Mouse (Mus musculus) liver, adult 2 months (tissue): ENCODE measurements at regions not wholly inside any gene's neighbourhood (a gene's known extent, or its start where the extent isn't known, plus 50 kb on each side); places are given as distances from the start of the nearest gene placed in this dataset.

ENCODE experiments used
- DNase-seq: peaks from one replicate; pipeline ENCODE4 v3.0.0-alpha.2; 2011; ENCODE audit warnings: low read depth, low spot score; ENCODE audit errors: extremely low read depth
- H3K27ac ChIP-seq: fragments of 200-500 bp; replicated peaks from 2 replicates; pipeline ENCODE4 v1.5.1; 2012; ENCODE audit warnings: low read depth, mild to moderate bottlenecking, control low read depth, inconsistent platforms, low read length; ENCODE audit not compliant: insufficient read depth
- H3K27me3 ChIP-seq: fragments of 200-500 bp; 2 replicates; pipeline ENCODE4 v1.6.1; 2012; ENCODE audit warnings: mild to moderate bottlenecking, moderate library complexity, low read length, inconsistent platforms; ENCODE audit not compliant: control insufficient read depth, insufficient read depth
- H3K36me3 ChIP-seq: fragments of 200-500 bp; 2 replicates; pipeline ENCODE4 v1.6.1; 2012; ENCODE audit warnings: low read length, inconsistent platforms; ENCODE audit not compliant: control insufficient read depth, insufficient read depth
- H3K4me1 ChIP-seq: fragments of 200-500 bp; 2 replicates; pipeline ENCODE4 v1.6.1; 2011; ENCODE audit warnings: low read length; ENCODE audit not compliant: control insufficient read depth, insufficient read depth
- H3K4me3 ChIP-seq: fragments of 200-500 bp; 2 replicates; pipeline ENCODE4 v1.5.1; 2011; ENCODE audit warnings: low read depth, mild to moderate bottlenecking, control low read depth, low read length, moderate library complexity; ENCODE audit not compliant: insufficient read depth
- H3K79me2 ChIP-seq: fragments of 200-500 bp; 2 replicates; pipeline ENCODE4 v1.6.1; 2012; ENCODE audit warnings: inconsistent platforms, mild to moderate bottlenecking, low read length, moderate library complexity; ENCODE audit not compliant: control insufficient read depth, insufficient read depth
- H3K9ac ChIP-seq: fragments of 200-500 bp; 2 replicates; pipeline ENCODE4 v1.6.1; 2012; ENCODE audit warnings: low read depth, mild to moderate bottlenecking, control low read depth, inconsistent platforms, low read length
- CTCF ChIP-seq: fragments of 200-500 bp; IDR thresholded peaks from 2 replicates; pipeline ENCODE4 v1.5.1; 2011; ENCODE audit warnings: low read depth, low read length, control low read depth
- POLR2A ChIP-seq: fragments of 200-500 bp; IDR thresholded peaks from 2 replicates; pipeline ENCODE4 v1.6.1; 2011; ENCODE audit warnings: low read length, control low read depth; ENCODE audit not compliant: insufficient read depth; ENCODE audit errors: extremely low read depth
- WGBS: fragments of 180-500 bp; shearing (Covaris S2); methylation state at CpG from one replicate; pipeline ENCODE4 v1.1.7; 2018; 5-methylcytosine and 5-hydroxymethylcytosine counted together

- H3K4me3 ChIP-seq, result no peak overlapping the region
- H3K9ac ChIP-seq, result no peak overlapping the region
- H3K4me1 ChIP-seq, result no peaks in the 10 kb centered on the region; the same call in 1 of the 2 replicates
- no peaks in the 10 kb centered on the region for H3K27me3 ChIP-seq
- 52% methylated on average over 2 of the region's 2 CpGs for WGBS
- TF ChIP-seq POLR2A (no peak), CTCF (no peak)
- H3K79me2 ChIP-seq, result no peaks in the 10 kb centered on the region
- DNase-seq, result no peak
- H3K27ac ChIP-seq, result no peak overlapping the region
- no peaks in the 10 kb centered on the region for H3K36me3 ChIP-seq
Observed at GRCm38 (mm10) chr2:148522936-148523335, 79.6 kb upstream of the Cd93 start.

GRCm38 (mm10) chr2:148521966-148522575 lies 78.7 kb upstream of the Cd93 start:
- no peak overlapping the region for H3K9ac ChIP-seq
- no peaks in the 10 kb centered on the region for H3K4me1 ChIP-seq
- DNase-seq, result peak; percentile 30
- H3K79me2 ChIP-seq, result no peaks in the 10 kb centered on the region
- no peak overlapping the region for H3K4me3 ChIP-seq
- no peaks in the 10 kb centered on the region for H3K36me3 ChIP-seq
- no peak overlapping the region for H3K27ac ChIP-seq
- no peaks in the 10 kb centered on the region for H3K27me3 ChIP-seq
- 64% methylated on average over 5 of the region's 5 CpGs for WGBS
- no peak for TF ChIP-seq POLR2A
- no peak for TF ChIP-seq CTCF

DNA sequence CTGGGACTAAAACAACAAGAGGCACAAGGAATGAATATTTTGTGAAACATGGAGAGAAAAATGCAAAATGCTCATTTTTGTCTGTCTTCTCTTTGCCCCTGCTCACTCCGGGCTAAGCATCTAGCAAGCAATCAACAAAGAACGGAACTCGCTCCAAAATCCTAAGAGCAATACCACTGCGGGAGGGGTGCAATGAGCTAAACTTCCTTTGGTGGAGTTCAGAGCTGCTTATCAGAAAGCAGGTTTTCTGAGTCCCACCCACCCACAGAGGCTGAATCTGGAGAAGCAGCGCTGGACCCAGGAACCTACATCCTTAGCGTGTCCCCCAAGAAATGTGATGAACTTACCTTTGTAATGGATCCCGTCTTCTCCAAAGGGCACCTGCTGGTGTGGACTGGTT lies 76.9 kb upstream of the Cd93 start:
- no peak for DNase-seq
- H3K27me3 ChIP-seq, result no peaks in the 10 kb centered on the region
- no peak for TF ChIP-seq POLR2A
- TF ChIP-seq CTCF, result no peak
- H3K4me1 ChIP-seq, result no peaks in the 10 kb centered on the region
- H3K79me2 ChIP-seq, result no peaks in the 10 kb centered on the region
- no peaks in the 10 kb centered on the region for H3K36me3 ChIP-seq
- no peak overlapping the region for H3K27ac ChIP-seq
- no peak overlapping the region for H3K4me3 ChIP-seq
- 74% methylated on average over 7 of the region's 7 CpGs for WGBS
- H3K9ac ChIP-seq, result no peak overlapping the region

DNA sequence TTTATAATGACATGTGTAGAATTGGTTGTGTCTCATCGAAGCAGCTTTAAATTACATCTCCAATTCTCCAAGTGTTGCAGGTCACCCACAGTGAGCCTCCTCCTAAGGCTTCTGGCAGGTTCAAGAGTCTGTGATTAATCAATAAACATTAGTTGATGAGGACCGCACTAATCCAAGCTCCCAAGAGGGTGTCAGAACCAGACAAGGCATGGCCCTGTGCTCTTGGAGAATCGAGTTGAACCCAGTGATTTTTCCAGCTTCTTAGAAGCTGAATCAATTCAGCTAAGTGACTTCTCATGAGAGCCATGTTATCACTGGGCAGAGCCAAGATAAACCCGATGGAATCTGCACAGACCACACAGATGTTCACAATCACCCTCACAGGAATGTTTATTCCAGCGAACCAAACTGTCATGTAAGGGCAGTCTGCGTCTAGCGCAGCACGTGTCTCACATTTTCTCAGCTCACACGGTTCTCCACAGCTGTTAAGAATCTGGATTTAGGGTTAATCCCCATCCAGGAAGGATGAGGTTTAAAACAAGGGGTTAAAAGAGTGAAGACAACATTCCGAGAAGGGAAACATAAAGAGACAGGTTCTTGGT lies 76.4 kb upstream of the Cd93 start:
- TF ChIP-seq CTCF (no peak), POLR2A (no peak)
- H3K27me3 ChIP-seq, result no peaks in the 10 kb centered on the region
- no peak overlapping the region for H3K4me3 ChIP-seq
- H3K36me3 ChIP-seq, result no peaks in the 10 kb centered on the region
- WGBS, result 72% methylated on average over 10 of the region's 10 CpGs
- H3K79me2 ChIP-seq, result no peaks in the 10 kb centered on the region
- H3K9ac ChIP-seq, result no peak overlapping the region
- no peaks in the 10 kb centered on the region for H3K4me1 ChIP-seq
- no peak for DNase-seq
- H3K27ac ChIP-seq, result no peak overlapping the region

- TF ChIP-seq CTCF, result no peak
- TF ChIP-seq POLR2A, result no peak
- no peak overlapping the region for H3K4me3 ChIP-seq
- H3K79me2 ChIP-seq, result no peaks in the 10 kb centered on the region
- H3K27me3 ChIP-seq, result no peaks in the 10 kb centered on the region
- no peaks in the 10 kb centered on the region for H3K36me3 ChIP-seq
- DNase-seq, result no peak
- no peaks in the 10 kb centered on the region for H3K4me1 ChIP-seq
- WGBS, result 85% methylated on average over 1 of the region's 1 CpGs
- H3K27ac ChIP-seq, result no peak overlapping the region
- H3K9ac ChIP-seq, result no peak overlapping the region
Observed at GRCm38 (mm10) chr2:148517906-148518305, 74.5 kb upstream of the Cd93 start.

GRCm38 (mm10) chr2:148510008-148510681 lies 66.8 kb upstream of the Cd93 start:
- DNase-seq, result no peak
- H3K79me2 ChIP-seq, result no peaks in the 10 kb centered on the region
- no peaks in the 10 kb centered on the region for H3K36me3 ChIP-seq
- no peak for TF ChIP-seq POLR2A
- TF ChIP-seq CTCF, result no peak
- no peaks in the 10 kb centered on the region for H3K27me3 ChIP-seq
- WGBS, result 89% methylated on average over 13 of the region's 13 CpGs
- H3K9ac ChIP-seq, result no peak overlapping the region
- H3K4me1 ChIP-seq, result no peaks in the 10 kb centered on the region
- H3K4me3 ChIP-seq, result no peak overlapping the region
- H3K27ac ChIP-seq, result no peak overlapping the region
